Mouse (Mus musculus) heart, postnatal 14 days (tissue): ENCODE data around the gene Wars2. TPM values are rescaled to one million over a fixed set of nuclear protein-coding genes. Genes with fewer than 3 reads are reported as not detected.

ENCODE experiments used
- DNase-seq, 2 experiments: peaks; one replicate each; pipeline ENCODE4 v3.0.0; 2021 to 2022
- intact Hi-C: fragments of 180-260 bp; cut with DNase I; formaldehyde crosslinking; loops from one replicate; pipeline ENCODE4 v1.15.1; 2025
- long read RNA-seq, 2 experiments: library from polyadenylated mRNA; stranded (forward); transcript quantifications; one replicate each; pipeline ENCODE4 v2.0.0; 2021
- total RNA-seq, 2 experiments: library from RNA; stranded (reverse); gene quantifications; 2 replicates each; pipeline ENCODE4 v1.2.3; 2021

The Wars2 gene
- total RNA-seq, result 1 to 10 TPM; 7.1 to 7.6 TPM
- long read RNA-seq, experiment 1, full-length matches to known transcripts, result 6 of 10 reads
- long read RNA-seq, experiment 1, partial matches to known transcripts, result 2 of 10 reads
- long read RNA-seq, experiment 1, other reads (novel, unspliced or antisense), result 2 of 10 reads
- long read RNA-seq, experiment 2, full-length matches to known transcripts, result 12 of 15 reads
- long read RNA-seq, experiment 2, partial matches to known transcripts, result 1 of 15 reads
- long read RNA-seq, experiment 2, other reads (novel, unspliced or antisense), result 2 of 15 reads

DNA sequence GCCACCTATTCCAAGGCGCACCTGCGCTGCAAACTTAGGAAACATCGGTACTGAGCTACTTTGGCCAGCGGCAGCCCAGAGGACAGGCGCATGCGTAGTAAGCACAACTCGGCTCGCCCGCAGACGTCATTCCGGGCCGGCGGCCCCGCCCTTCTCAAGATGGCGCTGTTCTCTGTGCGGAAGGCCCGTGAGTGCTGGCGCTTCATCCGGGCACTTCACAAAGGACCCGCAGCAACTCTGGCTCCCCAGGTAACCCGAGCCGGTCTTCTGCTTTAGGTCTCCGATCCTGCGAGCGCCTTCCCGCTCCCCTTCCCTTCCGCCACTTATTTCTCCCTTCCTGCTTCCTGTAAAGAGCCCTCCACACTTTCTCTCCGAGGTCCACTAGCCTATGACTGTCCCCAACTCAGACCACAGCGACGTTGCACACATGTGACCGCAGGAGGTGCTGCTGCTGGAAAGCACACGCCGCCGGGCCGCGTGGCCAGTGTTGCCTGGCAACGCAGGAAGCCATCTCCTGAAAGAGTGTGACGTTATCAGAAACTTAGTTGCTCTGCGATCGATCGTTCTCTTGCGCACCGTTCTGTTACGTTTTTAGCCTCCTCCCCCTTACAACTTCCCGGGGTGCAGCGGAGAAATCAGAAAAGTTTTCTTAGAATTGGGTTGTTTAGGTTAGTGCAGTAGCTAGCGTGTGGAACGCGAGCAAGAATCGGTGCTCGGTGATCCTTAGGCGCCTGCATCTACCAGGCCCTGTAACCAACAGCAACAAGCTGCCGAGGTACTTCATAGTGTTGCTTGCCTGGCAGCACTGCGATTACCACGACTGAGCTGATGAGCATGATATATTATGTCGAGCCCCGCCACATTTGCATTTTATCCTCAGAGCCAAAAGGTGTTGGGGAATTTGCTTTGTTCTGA lies at the start of gene Wars2:
Wars2 (plus strand) TSS at position 129 of the 915 bp plus-strand sequence.
- DNase-seq, result peak; percentile 94
- intact Hi-C loops, result no loop called here

DNA sequence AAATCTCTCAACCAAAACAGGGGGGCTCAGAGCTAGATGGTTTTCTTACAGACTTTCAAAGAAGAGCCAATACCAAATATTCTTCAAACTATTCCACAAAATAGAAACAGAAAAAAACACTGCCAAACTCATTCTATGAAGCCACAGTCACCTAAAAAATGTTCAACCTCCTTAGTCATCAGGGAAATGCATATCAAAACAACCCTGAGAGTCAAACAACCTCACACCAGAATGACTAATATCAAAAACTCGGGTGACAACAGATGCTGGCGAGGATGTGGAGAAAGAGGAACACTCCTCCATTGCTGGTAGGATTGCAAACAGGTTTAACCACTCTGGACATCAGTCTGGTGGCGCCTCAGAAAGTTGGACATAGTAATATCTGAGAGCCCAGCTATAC lies 44.1 kb upstream of the Wars2 start:
- intact Hi-C loops, result no loop called here
- no peak for DNase-seq

DNA sequence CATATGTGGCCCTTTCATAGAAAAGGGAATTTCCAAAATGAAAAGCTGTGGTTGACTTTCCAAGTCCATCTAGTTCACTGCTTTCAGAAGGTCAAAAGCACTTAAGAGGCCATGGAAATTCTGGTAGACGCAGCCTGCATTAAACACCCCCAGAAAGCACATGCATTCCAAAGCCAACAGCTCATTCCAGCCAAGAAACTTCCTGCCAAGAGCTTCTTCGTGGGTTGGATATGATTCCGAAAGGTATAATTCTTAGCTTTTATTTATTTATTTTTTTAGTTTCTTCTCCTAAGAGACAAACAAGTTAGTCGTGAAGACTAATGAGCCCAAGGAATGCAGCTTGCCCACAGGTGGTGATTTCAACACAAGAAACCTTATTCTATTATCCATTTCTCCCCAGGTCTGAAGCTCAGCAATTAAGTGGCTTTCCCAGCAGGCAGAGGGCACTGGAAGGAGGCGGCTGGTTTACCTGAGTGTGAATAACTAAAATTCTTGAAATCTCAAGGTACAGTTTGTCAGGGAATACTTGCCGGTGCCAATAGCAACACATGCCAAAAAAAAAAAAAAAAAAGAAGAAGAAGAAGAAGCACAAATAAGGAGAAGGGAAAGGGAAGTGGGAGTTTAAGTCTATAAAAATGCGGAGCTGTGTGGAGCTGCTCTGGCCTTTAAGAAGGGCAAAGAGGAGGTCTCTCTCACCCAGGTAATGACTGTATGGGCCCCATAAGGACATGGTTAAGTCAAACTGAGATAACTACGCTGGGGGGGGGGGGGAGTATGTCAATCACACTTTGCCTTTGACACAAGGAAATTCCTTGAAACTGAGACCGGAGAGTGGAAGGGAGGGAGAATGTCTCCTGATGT lies 30.3 kb upstream of the Wars2 start:
- no peak for DNase-seq
- intact Hi-C loops, result no loop called here

DNA sequence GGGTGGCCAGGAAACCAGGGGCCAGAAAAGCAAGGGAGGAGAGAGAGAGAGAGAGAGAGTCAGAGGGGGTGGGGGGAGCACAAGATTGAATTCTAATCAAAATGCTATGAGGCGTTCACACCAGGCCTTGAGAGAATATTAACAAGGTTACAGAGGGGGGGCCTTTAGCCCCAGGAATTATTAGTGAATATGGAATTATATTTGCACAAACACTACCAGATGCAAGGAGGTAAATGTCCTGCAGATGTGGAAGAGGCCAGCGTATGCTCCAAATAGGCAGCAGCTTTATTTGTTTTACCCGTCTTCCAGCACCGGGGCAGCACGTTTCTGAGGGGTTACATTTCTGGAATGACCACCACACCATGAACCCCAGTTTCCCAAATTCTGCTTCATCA lies 29.7 kb upstream of the Wars2 start:
- intact Hi-C loops, result no loop called here
- DNase-seq, result no peak

DNA sequence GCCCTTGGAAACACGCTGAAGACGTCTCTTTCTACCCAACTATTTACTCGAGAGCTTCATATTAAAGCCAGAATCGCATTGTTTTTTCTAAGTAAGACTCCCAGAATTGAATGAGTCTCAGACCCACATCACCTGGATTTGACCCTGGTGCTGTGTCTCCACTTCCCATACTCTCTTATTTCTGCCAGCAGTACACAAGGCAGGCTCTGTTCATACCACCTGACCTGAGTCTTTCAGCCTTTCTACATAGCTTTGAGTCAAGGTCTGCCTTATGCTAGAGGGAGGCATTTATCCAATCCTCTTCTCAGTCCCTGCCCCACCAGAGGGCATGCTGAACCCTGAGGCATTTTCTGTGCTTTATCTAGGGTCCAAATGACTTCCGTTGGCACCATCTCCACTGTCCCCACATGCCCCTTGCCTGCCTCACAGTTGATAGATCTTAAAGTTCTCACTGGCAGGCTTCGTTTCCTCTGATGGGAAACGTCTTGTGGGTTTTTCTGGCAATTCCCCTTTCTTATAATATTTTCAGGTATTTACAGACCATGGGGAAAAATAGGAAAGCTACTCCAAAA lies 27.5 kb upstream of the Wars2 start:
- intact Hi-C loops, result no loop called here
- DNase-seq, result no peak

DNA sequence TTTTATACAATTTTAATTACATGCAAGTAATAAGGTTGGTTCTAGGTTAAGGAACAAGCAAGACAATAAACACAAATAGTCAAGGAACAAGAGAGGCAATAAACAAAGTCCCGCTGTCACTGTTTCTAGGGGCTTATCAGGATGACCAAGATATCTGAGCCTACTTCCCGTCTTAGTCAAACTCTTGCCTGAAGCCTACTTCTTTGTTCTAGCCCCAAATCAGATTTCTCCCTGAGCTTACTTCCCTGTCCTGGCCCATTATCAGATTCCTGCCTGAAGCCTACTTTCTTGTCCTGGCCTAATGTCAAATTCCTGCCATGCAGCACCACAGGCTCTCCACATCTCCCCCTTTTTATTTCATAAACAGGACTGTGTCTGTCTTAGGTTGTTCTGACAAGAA lies 19.9 kb upstream of the Wars2 start:
- intact Hi-C loops, result no loop called here
- no peak for DNase-seq

DNA sequence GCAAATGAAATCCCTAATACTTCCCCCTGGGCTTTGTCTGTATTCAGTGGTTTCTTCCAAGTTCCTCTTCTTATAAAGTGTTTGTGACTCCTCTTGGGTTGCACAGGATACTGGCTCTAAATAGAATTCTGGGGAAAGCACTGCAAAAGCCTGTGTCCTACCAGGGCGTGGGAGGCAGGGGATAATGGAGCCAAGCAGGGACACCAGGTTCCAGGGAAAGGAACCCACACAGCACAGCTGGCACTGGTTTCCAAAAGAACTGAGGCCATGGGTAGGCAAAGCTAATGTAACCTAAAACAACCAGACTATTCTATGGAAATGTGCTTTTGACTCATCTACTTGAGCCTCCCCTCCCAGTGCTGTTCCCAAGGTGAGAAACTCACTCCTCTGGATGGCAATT lies 10.3 kb upstream of the Wars2 start:
- intact Hi-C loops, result no loop called here
- no peak for DNase-seq

DNA sequence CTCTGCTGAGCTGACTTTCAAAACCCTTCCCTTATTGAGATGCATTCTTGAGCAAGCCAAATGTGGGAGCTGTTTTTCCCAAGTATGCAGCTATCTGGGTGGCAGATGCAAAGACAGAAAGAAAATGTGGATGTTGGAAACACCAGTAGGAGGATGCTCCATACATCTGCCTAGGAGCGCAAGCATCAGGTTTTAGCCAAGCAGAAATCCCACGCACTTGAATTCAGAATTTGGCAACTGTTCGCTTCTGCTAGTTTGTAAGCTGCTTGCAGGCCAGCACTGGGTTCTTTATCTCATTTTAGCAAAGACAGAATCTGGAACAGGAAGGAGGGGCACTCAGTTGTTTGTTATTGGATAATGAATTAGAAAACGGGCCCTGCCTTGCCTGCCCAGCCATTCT lies 8.9 kb upstream of the Wars2 start:
- no peak for DNase-seq
- intact Hi-C loops, result no loop called here

DNA sequence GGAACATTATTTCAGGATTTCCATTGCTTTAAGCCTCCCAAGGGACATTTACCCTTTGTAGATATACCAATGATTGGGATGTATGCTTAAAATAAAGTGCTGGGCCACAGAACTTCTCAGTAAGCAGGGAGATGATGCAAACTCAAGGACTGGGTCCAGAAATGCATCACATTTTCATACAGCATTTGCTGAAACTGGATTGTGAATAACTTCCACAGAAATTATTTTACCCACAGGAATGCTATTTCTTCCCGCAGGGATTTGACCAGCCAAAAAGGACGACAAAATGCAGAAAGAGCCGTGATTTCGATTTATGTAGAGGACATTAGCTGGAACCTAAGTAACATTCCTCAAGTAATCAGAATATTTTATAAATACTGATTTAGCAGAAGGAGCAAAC lies 7.0 kb upstream of the Wars2 start:
- intact Hi-C loops, result no loop called here
- DNase-seq, result no peak

DNA sequence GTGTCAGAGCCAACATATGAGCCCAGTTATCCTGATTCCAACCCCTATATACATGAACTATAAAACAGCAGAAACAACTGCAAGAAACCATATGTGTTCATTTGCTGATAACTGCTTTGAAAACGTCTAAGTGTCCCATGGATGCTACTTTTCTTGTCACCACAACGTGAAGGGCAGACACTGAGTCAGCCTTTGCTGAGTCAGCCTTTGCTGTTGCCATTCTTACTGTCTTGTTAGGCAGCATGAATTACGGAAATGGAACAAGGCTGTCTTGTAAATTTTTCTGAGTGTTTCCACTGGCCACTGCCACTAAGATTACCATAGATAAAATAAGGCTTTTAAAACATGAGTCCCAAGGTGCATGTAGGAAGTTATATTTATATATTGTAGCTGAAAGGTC lies 7.0 kb downstream of the Wars2 start:
- intact Hi-C loops, result no loop called here
- DNase-seq, result no peak

DNA sequence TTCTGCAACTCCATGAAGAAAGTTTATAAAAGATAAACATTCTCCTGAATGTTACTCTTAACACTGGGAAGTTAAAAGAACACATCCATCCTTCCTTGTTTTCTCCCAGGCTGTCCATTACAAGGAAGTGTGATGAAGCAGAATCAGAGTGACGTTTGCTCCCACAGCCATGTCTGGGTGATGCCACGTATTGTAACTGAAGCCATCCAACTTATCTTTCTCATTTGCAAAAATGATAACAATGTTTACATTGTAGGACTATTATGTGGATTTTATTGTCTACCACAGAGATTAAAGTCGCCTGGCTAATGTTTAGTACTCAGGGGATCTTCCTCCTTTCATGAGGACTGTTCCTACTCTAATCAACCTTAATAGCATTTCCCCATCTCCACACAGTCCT lies 8.2 kb downstream of the Wars2 start:
- DNase-seq, result no peak
- intact Hi-C loops, result no loop called here

DNA sequence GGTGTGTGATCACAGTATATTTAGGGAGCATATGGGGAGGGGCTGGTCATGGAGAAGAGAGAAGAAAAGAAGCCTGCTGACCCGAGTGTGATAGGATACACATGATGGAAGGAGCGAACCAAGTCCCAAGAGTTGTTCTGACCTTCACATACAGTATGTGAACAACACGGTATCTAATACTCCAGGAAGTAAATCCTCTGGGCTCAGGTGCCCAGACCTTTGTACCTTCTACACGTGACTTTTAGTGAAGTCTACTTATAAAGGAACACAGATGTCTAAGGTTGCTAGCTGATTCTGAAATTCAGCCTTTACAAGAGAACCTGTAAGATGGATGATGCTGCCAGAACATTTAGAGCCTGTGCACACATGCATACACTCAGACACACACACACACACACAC lies 15.4 kb downstream of the Wars2 start:
- DNase-seq, result no peak
- intact Hi-C loops, result no loop called here

DNA sequence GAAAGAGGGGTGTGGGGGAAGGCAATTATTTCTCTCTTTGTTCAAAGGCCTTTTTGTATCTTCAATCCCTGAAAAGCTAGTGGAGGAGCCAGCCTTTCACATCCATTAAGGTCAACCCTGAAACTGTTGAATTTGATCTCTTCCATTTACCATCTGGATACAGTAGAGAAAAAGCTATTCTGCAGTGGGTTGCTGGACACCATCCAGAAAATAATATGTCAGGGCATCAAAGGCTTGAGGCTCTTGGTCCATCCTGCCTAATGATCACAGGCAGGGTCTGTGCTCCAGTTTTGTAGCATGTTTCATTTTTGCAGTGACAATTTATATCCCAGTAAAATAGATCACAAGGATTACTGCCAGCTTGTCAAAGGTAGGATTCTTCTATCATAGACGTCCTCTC lies 16.1 kb downstream of the Wars2 start:
- no peak for DNase-seq

DNA sequence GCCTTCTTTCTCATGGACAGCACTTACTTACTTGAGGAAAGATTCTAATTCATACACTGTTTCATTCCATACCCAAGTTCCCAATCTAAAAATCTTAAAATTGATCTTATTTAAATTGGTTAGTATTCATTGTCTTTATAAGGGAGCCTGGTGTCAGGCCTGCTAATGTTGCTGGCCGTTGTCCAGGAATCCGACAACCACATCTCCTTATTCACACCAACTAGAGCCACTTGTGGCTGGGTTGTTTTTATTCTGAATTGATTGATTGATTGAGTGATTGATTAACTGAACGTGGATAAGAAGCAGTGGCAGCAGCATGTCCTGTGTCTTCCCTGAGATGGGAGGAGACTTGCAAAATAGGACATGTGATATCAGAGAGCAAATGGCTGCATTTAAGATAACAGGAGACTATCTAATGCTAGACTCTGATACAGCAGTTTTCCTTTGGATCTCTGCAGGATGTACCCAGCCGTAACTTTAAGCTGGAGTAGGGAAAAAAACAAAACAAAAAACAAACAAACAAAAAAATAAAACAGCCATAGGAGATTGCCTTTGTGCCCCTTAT lies 16.7 kb downstream of the Wars2 start:
- no peak for DNase-seq

More for the DNA sequence above, 16.1 kb downstream of the Wars2 start:
- intact Hi-C loops, result no loop called here

DNA sequence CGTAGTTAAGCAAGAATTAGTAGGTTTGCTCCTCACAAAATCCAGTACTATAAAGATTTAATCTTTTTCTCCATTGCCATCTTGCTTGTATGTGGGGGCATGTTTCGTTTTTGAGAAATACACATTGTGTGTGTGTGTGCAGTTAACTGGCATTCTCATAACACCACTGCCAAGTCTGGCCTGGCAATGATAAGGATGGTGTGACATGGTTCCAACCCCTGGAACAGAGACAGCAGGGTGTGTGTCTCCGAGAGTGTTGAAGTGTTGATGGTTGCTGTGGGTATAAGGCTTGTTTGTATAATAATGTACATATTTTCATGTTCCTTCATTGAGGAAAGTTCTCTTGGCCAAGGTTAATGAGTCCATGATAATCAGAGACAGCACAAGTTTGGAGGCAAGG lies 19.1 kb downstream of the Wars2 start:
- intact Hi-C loops, result no loop called here
- no peak for DNase-seq

More for the DNA sequence above, 16.7 kb downstream of the Wars2 start:
- intact Hi-C loops, result no loop called here

DNA sequence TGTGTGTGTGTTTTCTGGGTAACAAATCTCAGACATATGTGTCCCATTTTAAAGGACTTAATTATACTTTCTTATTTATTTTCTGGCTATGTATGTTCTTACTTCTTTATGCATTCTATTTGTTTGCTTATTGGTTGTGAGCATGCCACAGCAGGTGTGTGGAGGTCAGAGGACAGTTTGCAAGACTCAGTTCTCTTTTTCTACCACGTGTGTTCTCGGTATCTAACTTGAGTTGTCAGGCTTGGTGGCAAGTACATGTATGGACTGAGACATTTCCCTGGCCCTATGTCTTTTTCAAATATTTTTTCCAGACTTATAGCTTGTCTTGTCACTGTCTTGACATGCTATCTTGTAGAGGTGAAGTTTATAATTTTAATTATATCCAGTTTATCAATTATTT lies 21.3 kb downstream of the Wars2 start:
- intact Hi-C loops, result no loop called here
- no peak for DNase-seq

DNA sequence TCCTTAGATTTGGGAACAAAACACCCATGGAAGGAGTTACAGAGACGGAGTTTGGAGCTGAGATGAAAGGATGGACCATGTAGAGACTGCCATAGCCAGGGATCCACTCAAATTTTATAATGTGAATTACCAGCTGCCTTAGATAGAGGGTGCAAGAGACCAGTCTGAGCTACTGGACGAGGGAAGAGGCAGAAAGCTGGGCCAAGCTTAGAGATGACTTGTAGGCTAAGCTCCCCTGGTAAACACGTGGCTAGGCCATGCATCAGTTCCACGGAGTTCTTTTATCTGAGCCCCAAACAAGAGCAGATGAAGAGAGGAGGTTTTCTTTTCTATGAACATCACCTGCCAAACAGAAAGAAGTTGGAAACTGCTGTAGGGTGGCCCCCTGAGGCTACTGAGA lies 26.9 kb downstream of the Wars2 start:
- intact Hi-C loops, result no loop called here
- DNase-seq, result no peak

DNA sequence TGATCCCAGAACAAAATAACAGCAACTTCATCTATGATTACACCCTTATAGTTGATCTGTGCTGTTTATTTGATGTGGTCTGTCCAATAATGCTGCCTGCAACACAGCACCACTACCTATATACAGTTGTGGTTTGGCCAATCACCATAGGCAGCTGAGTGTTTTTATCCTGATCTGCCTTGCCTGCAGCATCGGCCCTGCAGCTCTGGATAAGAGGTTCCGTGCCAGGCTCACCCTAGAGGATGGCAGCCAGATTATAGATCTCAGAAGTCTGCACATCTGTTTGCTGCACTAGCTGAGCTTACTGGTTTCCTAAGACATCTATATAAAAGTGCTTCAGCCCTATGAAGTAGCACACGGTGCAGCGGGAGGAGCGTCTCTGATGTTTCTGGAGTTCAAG lies 32.3 kb downstream of the Wars2 start:
- intact Hi-C loops, result no loop called here
- DNase-seq, result no peak

DNA sequence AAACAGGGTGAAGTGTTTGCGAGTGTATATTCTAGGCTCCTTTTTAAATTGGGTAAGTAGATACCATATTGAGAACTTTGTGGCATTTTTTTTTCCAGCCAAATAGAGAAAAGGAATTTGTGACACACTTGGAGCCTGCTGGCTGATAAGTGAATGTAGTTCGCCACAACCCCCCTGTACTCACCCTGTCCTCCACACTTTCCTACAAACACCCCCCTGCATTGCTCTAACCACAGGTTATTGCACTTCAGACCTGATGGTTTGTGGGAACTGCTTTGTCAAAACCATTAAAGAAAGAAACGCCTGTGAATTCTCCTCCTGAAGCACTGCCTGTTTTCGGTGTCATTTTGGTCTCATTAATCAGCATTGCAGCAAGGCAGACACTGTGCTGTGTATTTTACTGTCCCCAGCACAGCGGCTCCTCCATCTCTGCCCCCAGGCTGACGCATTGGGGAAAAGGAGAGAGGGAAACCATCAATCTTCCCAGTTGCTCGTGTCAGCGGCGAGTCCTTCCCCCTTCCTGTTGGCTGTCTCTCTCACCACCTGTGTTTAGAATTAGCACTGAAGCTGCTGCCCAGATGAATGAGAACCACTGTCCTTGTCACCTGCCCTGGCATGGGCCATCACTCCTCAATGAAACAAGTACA lies 33.9 kb downstream of the Wars2 start:
- intact Hi-C loops, result no loop called here

More for the DNA sequence above, 33.9 kb downstream of the Wars2 start:
- DNase-seq, result no peak
